Mouse (Mus musculus): Measurements from ENCODE around the gene Vcp. TPM values are rescaled to one million over a fixed set of nuclear protein-coding genes. Genes with fewer than 3 reads are reported as not detected.

The Vcp gene
- polyA plus RNA-seq, 1 experiment, result 390 TPM

DNA sequence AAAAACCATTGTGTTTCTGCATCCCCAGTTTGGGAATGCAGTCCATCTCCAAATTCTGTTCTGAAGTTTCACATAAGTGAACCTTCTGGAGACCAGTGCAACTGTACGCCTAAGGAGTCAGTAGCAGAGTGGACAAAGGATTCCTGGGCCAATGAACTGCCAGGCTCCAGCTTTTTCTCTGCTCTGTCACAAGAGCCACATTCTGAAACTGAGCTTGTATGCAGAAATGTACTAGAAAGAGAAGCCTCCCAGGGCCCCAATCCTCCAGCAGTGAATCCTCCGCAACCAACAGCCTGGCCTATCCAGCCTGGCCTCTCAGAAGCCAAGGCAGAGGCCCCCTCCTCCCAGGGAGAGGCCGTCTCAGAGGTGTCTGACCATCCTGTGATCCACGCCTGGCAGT lies 27.4 kb downstream of the Vcp start:
- Histone ChIP-seq H3K4me1 (ENCODE audit: control insufficient read depth, insufficient read depth, low read length) (no peaks in the 10 kb centered on the region), H3K9ac (ENCODE audit: low read depth, poor library complexity, severe bottlenecking) (no peak overlapping the region), H3K4me3 (ENCODE audit: low read depth, low read length) (no peak overlapping the region), H3K27ac (ENCODE audit: insufficient read depth, low read length) (no peak overlapping the region), H3K36me3 (ENCODE audit: control insufficient read depth, insufficient read depth, low read length, poor library complexity, severe bottlenecking) (no peaks in the 10 kb centered on the region), H3K27me3 (ENCODE audit: control insufficient read depth, insufficient read depth, low read length, poor library complexity, severe bottlenecking) (peaks cover 2% of the 10 kb centered on the region; the same call in 1 of the 2 replicates), H3K9me3 (replicated peaks; ENCODE audit: control insufficient read depth, insufficient read depth, low read length, poor library complexity, severe bottlenecking) (no peaks in the 10 kb centered on the region)
- TF ChIP-seq EP300 (IDR thresholded peaks at IDR 0.05; ENCODE audit: insufficient read depth, low read depth, low read length) (no peak), CTCF (IDR thresholded peaks at IDR 0.05; ENCODE audit: low read depth, low read length) (no peak), POLR2A (IDR thresholded peaks at IDR 0.05; ENCODE audit: insufficient read depth, low read length) (no peak)

DNA sequence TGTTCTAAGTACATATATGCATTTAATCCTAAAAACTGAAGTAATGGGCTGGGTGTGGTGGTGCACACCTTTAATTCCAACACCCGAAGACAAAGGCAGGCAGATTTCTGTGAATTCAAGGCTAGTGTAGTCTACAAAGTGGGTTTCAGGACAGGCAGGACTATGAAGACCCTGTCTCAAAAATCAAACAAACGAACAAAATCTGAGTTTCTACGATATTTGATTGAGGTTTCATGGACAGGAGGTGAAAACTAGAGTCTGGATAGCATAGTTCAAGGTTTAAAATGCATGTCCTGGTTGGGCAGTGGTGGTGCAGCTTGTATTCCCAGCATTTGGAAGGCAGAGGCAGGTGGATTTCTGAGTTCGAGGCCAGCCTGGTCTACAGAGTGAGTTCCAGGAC lies 31.0 kb downstream of the Vcp start, which contains the start of gene 1700022I11Rik:
1700022I11Rik (plus strand) TSS at position 301 of the 400 bp plus-strand sequence.
- H3K4me1 ChIP-seq (ENCODE audit: control insufficient read depth, insufficient read depth, low read length), result no peaks in the 10 kb centered on the region
- TF ChIP-seq CTCF (IDR thresholded peaks at IDR 0.05; ENCODE audit: low read depth, low read length), result no peak
- TF ChIP-seq POLR2A (IDR thresholded peaks at IDR 0.05; ENCODE audit: insufficient read depth, low read length), result no peak
- TF ChIP-seq EP300 (IDR thresholded peaks at IDR 0.05; ENCODE audit: insufficient read depth, low read depth, low read length), result no peak
- peaks cover 2% of the 10 kb centered on the region; the same call in 1 of the 2 replicates for H3K27me3 ChIP-seq (ENCODE audit: control insufficient read depth, insufficient read depth, low read length, poor library complexity, severe bottlenecking)
- H3K36me3 ChIP-seq (ENCODE audit: control insufficient read depth, insufficient read depth, low read length, poor library complexity, severe bottlenecking), result no peaks in the 10 kb centered on the region
- H3K27ac ChIP-seq (ENCODE audit: insufficient read depth, low read length), result no peak within 1 kb of the TSS
- no peaks in the 10 kb centered on the region for H3K9me3 ChIP-seq (replicated peaks; ENCODE audit: control insufficient read depth, insufficient read depth, low read length, poor library complexity, severe bottlenecking)
- H3K4me3 ChIP-seq (ENCODE audit: low read depth, low read length), result no peak within 1 kb of the TSS
- no peak within 1 kb of the TSS for H3K9ac ChIP-seq (ENCODE audit: low read depth, poor library complexity, severe bottlenecking)

DNA sequence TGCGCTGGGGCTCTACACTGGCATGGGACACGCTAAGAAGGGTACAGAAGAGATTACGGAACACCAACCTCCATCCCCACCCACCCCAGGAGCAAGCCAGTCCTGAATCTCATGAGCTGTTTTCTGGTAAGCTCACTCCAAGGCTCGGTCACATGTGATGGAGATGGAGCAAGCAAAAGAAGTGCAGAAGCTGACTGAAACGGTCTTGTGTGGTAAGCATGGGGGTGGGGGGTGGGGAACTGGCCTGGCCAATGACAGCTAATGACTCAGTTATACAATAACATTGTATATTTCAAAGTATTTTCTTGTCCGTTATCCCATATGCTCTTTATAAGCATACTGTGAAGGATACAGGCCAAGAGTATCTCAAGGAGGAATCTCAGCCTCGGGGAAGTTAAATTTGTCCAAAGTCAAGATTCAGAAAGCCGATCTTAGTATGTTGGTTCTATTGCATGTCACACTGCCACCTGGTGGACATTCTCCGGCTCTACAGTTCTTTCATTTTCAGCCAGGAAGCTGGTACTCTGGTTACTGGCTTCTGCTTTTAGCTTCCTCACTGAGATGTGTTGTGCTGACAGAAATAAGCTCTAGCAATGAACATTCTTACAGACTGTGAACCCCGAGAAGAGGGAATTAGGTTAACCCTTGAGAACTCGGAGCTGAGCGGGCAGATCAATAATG lies 35.1 kb downstream of the Vcp start:
- Histone ChIP-seq H3K4me3 (ENCODE audit: low read depth, low read length) (no peak overlapping the region), H3K9ac (ENCODE audit: low read depth, poor library complexity, severe bottlenecking) (no peak overlapping the region)

DNA sequence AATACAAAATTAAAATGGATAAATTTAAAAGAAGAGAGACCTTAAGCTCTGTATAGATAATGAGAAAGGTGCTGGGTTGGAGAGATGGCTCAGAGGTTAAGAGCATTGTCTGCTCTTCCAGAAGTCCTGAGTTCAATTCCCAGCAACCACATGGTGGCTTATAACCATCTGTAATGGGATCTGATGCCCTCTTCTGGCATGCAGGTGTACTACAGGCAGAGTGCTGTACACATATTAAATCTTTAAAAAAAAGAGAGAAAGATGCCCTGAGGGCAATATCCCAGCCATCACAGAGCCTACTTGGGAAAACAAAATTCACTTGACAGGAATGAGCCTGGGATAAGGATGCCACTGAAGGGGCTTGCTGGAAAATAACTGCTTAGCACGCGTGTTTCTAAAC lies 36.8 kb downstream of the Vcp start:
- no peak for TF ChIP-seq POLR2A (IDR thresholded peaks at IDR 0.05; ENCODE audit: insufficient read depth, low read length)
- no peak for TF ChIP-seq CTCF (IDR thresholded peaks at IDR 0.05; ENCODE audit: low read depth, low read length)
- no peak for TF ChIP-seq EP300 (IDR thresholded peaks at IDR 0.05; ENCODE audit: insufficient read depth, low read depth, low read length)
- no peaks in the 10 kb centered on the region for H3K9me3 ChIP-seq (replicated peaks; ENCODE audit: control insufficient read depth, insufficient read depth, low read length, poor library complexity, severe bottlenecking)
- H3K4me3 ChIP-seq (ENCODE audit: low read depth, low read length), result no peak overlapping the region
- no peaks in the 10 kb centered on the region for H3K36me3 ChIP-seq (ENCODE audit: control insufficient read depth, insufficient read depth, low read length, poor library complexity, severe bottlenecking)
- H3K4me1 ChIP-seq (ENCODE audit: control insufficient read depth, insufficient read depth, low read length), result no peaks in the 10 kb centered on the region
- H3K27ac ChIP-seq (ENCODE audit: insufficient read depth, low read length), result no peak overlapping the region
- no peak overlapping the region for H3K9ac ChIP-seq (ENCODE audit: low read depth, poor library complexity, severe bottlenecking)
- no peaks in the 10 kb centered on the region for H3K27me3 ChIP-seq (ENCODE audit: control insufficient read depth, insufficient read depth, low read length, poor library complexity, severe bottlenecking)

More for the DNA sequence above, 35.1 kb downstream of the Vcp start:
- Histone ChIP-seq H3K36me3 (ENCODE audit: control insufficient read depth, insufficient read depth, low read length, poor library complexity, severe bottlenecking) (no peaks in the 10 kb centered on the region), H3K27ac (ENCODE audit: insufficient read depth, low read length) (no peak overlapping the region), H3K9me3 (replicated peaks; ENCODE audit: control insufficient read depth, insufficient read depth, low read length, poor library complexity, severe bottlenecking) (no peaks in the 10 kb centered on the region), H3K27me3 (ENCODE audit: control insufficient read depth, insufficient read depth, low read length, poor library complexity, severe bottlenecking) (no peaks in the 10 kb centered on the region), H3K4me1 (ENCODE audit: control insufficient read depth, insufficient read depth, low read length) (no peaks in the 10 kb centered on the region)
- TF ChIP-seq CTCF (IDR thresholded peaks at IDR 0.05; ENCODE audit: low read depth, low read length) (no peak), EP300 (IDR thresholded peaks at IDR 0.05; ENCODE audit: insufficient read depth, low read depth, low read length) (no peak), POLR2A (IDR thresholded peaks at IDR 0.05; ENCODE audit: insufficient read depth, low read length) (no peak)

DNA sequence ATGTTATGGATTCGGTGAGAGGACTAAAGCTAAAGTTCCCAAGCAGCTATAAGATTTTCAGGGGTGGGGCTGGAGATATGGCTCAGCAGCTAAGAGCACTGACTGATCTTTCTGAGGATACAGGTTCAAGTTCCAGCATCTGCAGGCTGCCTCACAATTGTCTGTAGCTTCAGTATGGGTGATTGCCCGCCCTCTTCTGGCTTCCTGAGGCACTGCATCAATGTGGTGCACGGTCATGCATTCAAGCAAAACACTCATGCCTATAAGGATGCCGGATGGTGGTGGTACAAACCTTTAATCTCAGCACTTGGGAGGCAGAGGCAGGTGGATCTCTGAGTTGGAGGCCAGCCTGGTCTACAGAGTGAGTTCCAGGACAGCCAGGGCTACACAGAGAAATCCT lies 38.7 kb downstream of the Vcp start:
- H3K27ac ChIP-seq (ENCODE audit: insufficient read depth, low read length), result no peak overlapping the region
- no peaks in the 10 kb centered on the region for H3K36me3 ChIP-seq (ENCODE audit: control insufficient read depth, insufficient read depth, low read length, poor library complexity, severe bottlenecking)
- no peak overlapping the region for H3K4me3 ChIP-seq (ENCODE audit: low read depth, low read length)
- H3K9ac ChIP-seq (ENCODE audit: low read depth, poor library complexity, severe bottlenecking), result no peak overlapping the region
- H3K9me3 ChIP-seq (replicated peaks; ENCODE audit: control insufficient read depth, insufficient read depth, low read length, poor library complexity, severe bottlenecking), result no peaks in the 10 kb centered on the region
- no peaks in the 10 kb centered on the region for H3K27me3 ChIP-seq (ENCODE audit: control insufficient read depth, insufficient read depth, low read length, poor library complexity, severe bottlenecking)
- H3K4me1 ChIP-seq (ENCODE audit: control insufficient read depth, insufficient read depth, low read length), result no peaks in the 10 kb centered on the region
- TF ChIP-seq POLR2A (IDR thresholded peaks at IDR 0.05; ENCODE audit: insufficient read depth, low read length) (no peak), CTCF (IDR thresholded peaks at IDR 0.05; ENCODE audit: low read depth, low read length) (peak; percentile 84)

DNA sequence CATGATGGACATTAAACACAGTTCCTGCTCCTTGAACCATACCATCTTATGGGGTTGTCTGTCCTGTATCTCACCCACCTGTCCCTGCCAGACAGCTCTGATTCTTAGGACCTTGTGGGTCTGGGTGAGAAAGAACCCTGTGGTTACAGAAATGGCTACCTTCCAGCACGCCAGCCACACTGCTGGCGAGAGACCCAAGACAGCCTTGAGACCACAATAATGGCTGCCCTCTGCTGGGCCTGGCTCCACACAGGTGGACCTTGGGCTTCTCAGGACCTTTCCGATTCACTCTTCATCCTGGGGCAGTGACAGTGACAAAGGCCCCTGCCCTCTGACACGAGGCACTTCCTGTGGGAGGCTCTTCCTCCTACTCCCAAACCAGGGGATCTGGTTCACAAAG lies 40.9 kb downstream of the Vcp start:
- TF ChIP-seq EP300 (IDR thresholded peaks at IDR 0.05; ENCODE audit: insufficient read depth, low read depth, low read length) (no peak), POLR2A (IDR thresholded peaks at IDR 0.05; ENCODE audit: insufficient read depth, low read length) (no peak), CTCF (IDR thresholded peaks at IDR 0.05; ENCODE audit: low read depth, low read length) (no peak)
- Histone ChIP-seq H3K36me3 (ENCODE audit: control insufficient read depth, insufficient read depth, low read length, poor library complexity, severe bottlenecking) (no peaks in the 10 kb centered on the region), H3K27ac (ENCODE audit: insufficient read depth, low read length) (no peak overlapping the region), H3K27me3 (ENCODE audit: control insufficient read depth, insufficient read depth, low read length, poor library complexity, severe bottlenecking) (no peaks in the 10 kb centered on the region), H3K4me1 (ENCODE audit: control insufficient read depth, insufficient read depth, low read length) (no peaks in the 10 kb centered on the region), H3K4me3 (ENCODE audit: low read depth, low read length) (no peak overlapping the region), H3K9ac (ENCODE audit: low read depth, poor library complexity, severe bottlenecking) (no peak overlapping the region), H3K9me3 (replicated peaks; ENCODE audit: control insufficient read depth, insufficient read depth, low read length, poor library complexity, severe bottlenecking) (no peaks in the 10 kb centered on the region)

Measured in ES-Bruce4 (cell line).